Comparison of ENCODE assay signal across 10 mouse cellular contexts in the genomic region with DNA sequence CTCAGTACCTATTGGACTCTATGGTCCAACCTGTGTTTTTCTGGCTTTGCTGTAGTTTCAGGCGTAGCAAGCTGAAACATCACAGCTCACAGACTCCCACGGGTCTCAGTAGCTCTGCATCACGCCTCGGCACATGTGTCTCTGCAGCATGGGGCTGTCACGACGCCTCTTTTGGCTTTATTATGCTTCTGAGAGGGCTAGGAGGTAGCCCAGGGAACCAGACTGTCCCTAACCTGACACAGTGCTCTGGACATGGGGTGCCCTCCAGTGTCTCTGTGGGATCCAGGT. TPM values are rescaled to one million over a fixed set of nuclear protein-coding genes. Genes with fewer than 3 reads are reported as not detected.
A peak's percentile ranks its signal among the peaks of the same experiment; 100 is the strongest.
DNase-seq lines count a peak whose midpoint lies in the region; ATAC-seq and TF ChIP-seq lines count a peak whose summit lies in the region.
"Had no signal": no experiment of that assay in that cellular context is flagged by ENCODE, and none has a peak within 500 bp of the region (broad histone marks: within the 10 kb centered on the region; RNA-seq: fewer than 3 reads in every experiment).

No protein-coding gene starts in this region.

- no peaks in the 10 kb centered on the region for H3K27me3 ChIP-seq in kidney, adult 2 months (replicated peaks; ENCODE audit: control insufficient read depth, insufficient read depth, low read length)
- no peaks in the 10 kb centered on the region for H3K27me3 ChIP-seq in forebrain, postnatal 0 days (ENCODE audit: insufficient read depth, low read length)
- H3K27me3 ChIP-seq in limb, embryonic 14.5 days (ENCODE audit: control insufficient read depth, insufficient read depth, low read length), result no peaks in the 10 kb centered on the region
- no peaks in the 10 kb centered on the region for H3K27me3 ChIP-seq in stomach, embryonic 16.5 days (ENCODE audit: control insufficient read depth, insufficient read depth, low read length)
- H3K27me3 ChIP-seq: Patski had no signal

- no peak overlapping the region for H3K9ac ChIP-seq in forebrain, postnatal 0 days
- peak overlapping the region; percentile 46 for H3K9ac ChIP-seq in limb, embryonic 14.5 days (ENCODE audit: low read depth, low read length, severe bottlenecking)
- peak overlapping the region; percentile 97 for H3K9ac ChIP-seq in stomach, embryonic 16.5 days (ENCODE audit: low read length)
- H3K9ac ChIP-seq: liver, embryonic 14.5 days had no signal

- 21% methylated on average over 6 of the region's 6 CpGs for WGBS in kidney, adult 2 months
- 40% methylated on average over 6 of the region's 6 CpGs for WGBS in bone marrow, adult 2 months
- 73% methylated on average over 6 of the region's 6 CpGs for WGBS in forebrain, postnatal 0 days
- 8% methylated on average over 6 of the region's 6 CpGs for WGBS in limb, embryonic 14.5 days
- 43% methylated on average over 6 of the region's 6 CpGs for whole genome bisulfite sequencing in stomach, embryonic 16.5 days

- no peak for TF ChIP-seq POLR2A in kidney, adult 2 months (IDR thresholded peaks at IDR 0.05; ENCODE audit: low read depth, low read length)
- TF ChIP-seq POLR2A in bone marrow, adult 2 months (IDR thresholded peaks at IDR 0.05; ENCODE audit: borderline replicate concordance, control insufficient read depth, low read depth, low read length), result no peak
- no peak for TF ChIP-seq POLR2A in limb, embryonic 14.5 days (IDR thresholded peaks at IDR 0.05; ENCODE audit: borderline replicate concordance, extremely low read depth, insufficient read depth, insufficient read length)

- DNase-seq in kidney, adult 2 months, result no peak
- no peak for DNase-seq in kidney, adult 8-10 months
- DNase-seq in forebrain, postnatal 0 days, result no peak
- DNase-seq in limb, embryonic 14.5 days (ENCODE audit: low spot score), result no peak
- DNase-seq in ovary, postnatal 10 days (ENCODE audit: low spot score), result no peak
- DNase-seq in adipocyte (ENCODE audit: low spot score), result no peak

- ATAC-seq in forebrain, postnatal 0 days, result no peak
- ATAC-seq in limb, embryonic 14.5 days (ENCODE audit: low FRiP score, low read depth), result no peak
- no peak for ATAC-seq in stomach, embryonic 16.5 days (ENCODE audit: insufficient read depth, low FRiP score)

- peaks cover 5% of the 10 kb centered on the region; the same call in 1 of the 2 replicates for H3K36me3 ChIP-seq in kidney, adult 2 months (ENCODE audit: control insufficient read depth, insufficient read depth, low read length)
- peaks cover 26% of the 10 kb centered on the region for H3K36me3 ChIP-seq in forebrain, postnatal 0 days (ENCODE audit: insufficient read depth)
- peaks cover 59% of the 10 kb centered on the region for H3K36me3 ChIP-seq in limb, embryonic 14.5 days (ENCODE audit: control insufficient read depth, insufficient read depth, low read length)
- 0 out of 2 replicates have a peak, but pooled peaks cover 12% of the 10 kb centered on the region for H3K36me3 ChIP-seq in stomach, embryonic 16.5 days (ENCODE audit: control insufficient read depth, insufficient read depth, low read length)

- peaks cover 14% of the 10 kb centered on the region for H3K4me1 ChIP-seq in kidney, adult 2 months (ENCODE audit: control insufficient read depth, insufficient read depth, low read length)
- peaks cover 13% of the 10 kb centered on the region; the same call in 1 of the 2 replicates for H3K4me1 ChIP-seq in bone marrow, adult 2 months (ENCODE audit: control insufficient read depth, insufficient read depth, low read length)
- H3K4me1 ChIP-seq in forebrain, postnatal 0 days (ENCODE audit: insufficient read depth), result peaks cover 20% of the 10 kb centered on the region
- peaks cover 37% of the 10 kb centered on the region for H3K4me1 ChIP-seq in limb, embryonic 14.5 days (ENCODE audit: control insufficient read depth, insufficient read depth, low read length)
- H3K4me1 ChIP-seq in stomach, embryonic 16.5 days (ENCODE audit: control insufficient read depth, insufficient read depth, low read length), result peaks cover 32% of the 10 kb centered on the region

- no peak for TF ChIP-seq CTCF in kidney, adult 2 months (conservative IDR thresholded peaks at IDR 0.05; ENCODE audit: insufficient read depth, insufficient read length, low read depth, low read length)
- TF ChIP-seq CTCF in bone marrow, adult 2 months (IDR thresholded peaks at IDR 0.05; ENCODE audit: control insufficient read depth, insufficient read depth, low read length), result no peak
- no peak for TF ChIP-seq CTCF in forebrain, postnatal 0 days (IDR thresholded peaks at IDR 0.05; ENCODE audit: low read depth)

- H3K27ac ChIP-seq in kidney, adult 2 months (ENCODE audit: insufficient read depth, low read depth, low read length), result peak overlapping the region; percentile 88
- H3K27ac ChIP-seq in bone marrow, adult 2 months (ENCODE audit: control insufficient read depth, insufficient read depth, low read depth, low read length, poor library complexity), result peak overlapping the region; percentile 92
- H3K27ac ChIP-seq in forebrain, postnatal 0 days (ENCODE audit: low read depth, low read length), result no peak overlapping the region
- H3K27ac ChIP-seq in limb, embryonic 14.5 days (replicated peaks; ENCODE audit: low read depth, low read length), result no peak overlapping the region; the same call in 1 of the 2 replicates
- peak overlapping the region; percentile 92 for H3K27ac ChIP-seq in stomach, embryonic 16.5 days (ENCODE audit: low read length)
- H3K27ac ChIP-seq: liver, embryonic 14.5 days had no signal

- peak overlapping the region; percentile 23 for H3K4me3 ChIP-seq in kidney, adult 2 months (ENCODE audit: insufficient read depth, low read depth, low read length)
- peak overlapping the region; percentile 53 for H3K4me3 ChIP-seq in bone marrow, adult 2 months (replicated peaks; ENCODE audit: control insufficient read depth, low read depth, low read length)
- H3K4me3 ChIP-seq in forebrain, postnatal 0 days (ENCODE audit: low read depth, low read length), result no peak overlapping the region
- H3K4me3 ChIP-seq in limb, embryonic 14.5 days (replicated peaks; ENCODE audit: low read length), result peak overlapping the region; percentile 88
- H3K4me3 ChIP-seq in stomach, embryonic 16.5 days (replicated peaks; ENCODE audit: low read length), result peak overlapping the region; percentile 87

- peak overlapping the region; percentile 98 for H3K4me2 ChIP-seq in forebrain, postnatal 0 days (ENCODE audit: low read depth)
- peak overlapping the region; percentile 95 for H3K4me2 ChIP-seq in limb, embryonic 14.5 days (replicated peaks; ENCODE audit: low read depth, low read length, severe bottlenecking)
- H3K4me2 ChIP-seq in stomach, embryonic 16.5 days (ENCODE audit: low read depth, low read length), result peak overlapping the region; percentile 97

- no peaks in the 10 kb centered on the region for H3K9me3 ChIP-seq in forebrain, postnatal 0 days (ENCODE audit: low read length)
- no peaks in the 10 kb centered on the region for H3K9me3 ChIP-seq in limb, embryonic 14.5 days (ENCODE audit: control insufficient read depth, low read length)
- no peaks in the 10 kb centered on the region for H3K9me3 ChIP-seq in stomach, embryonic 16.5 days (replicated peaks; ENCODE audit: control insufficient read depth, low read length)

RNA-seq across cellular contexts. Expression of gene Dusp7, which starts 2.9 kb away (rescaled TPM):
- 38.8 and 44.1 TPM in 2 replicates for polyA plus RNA-seq in kidney, adult 2 months (2012; rRNA removed)
- polyA plus RNA-seq in bone marrow, adult 2 months (2011; ENCODE audit: insufficient read depth, insufficient read length, low replicate concordance, missing spikeins), result 3.8 and 11.6 TPM in 2 replicates
- 43.5 and 44.5 TPM in 2 replicates for total RNA-seq in forebrain, postnatal 0 days (2014; rRNA removed)
- polyA plus RNA-seq in forebrain, postnatal 0 days (2015; fragmentation: Nextera tagmentation; extraction: Ambion mirVana), result 16.5 and 16.7 TPM in 2 replicates
- 130 and 180 TPM in 2 replicates for polyA plus RNA-seq in limb, embryonic 14.5 days (2012; rRNA removed)
- polyA plus RNA-seq in limb, embryonic 14.5 days (2014; fragmentation: Nextera tagmentation; extraction: Ambion mirVana), result 73.0 and 84.1 TPM in 2 replicates
- 14.2 and 14.5 TPM in 2 replicates for polyA plus RNA-seq in stomach, embryonic 16.5 days (2015; fragmentation: Nextera tagmentation; extraction: Ambion mirVana)

RNA-seq across cellular contexts. Expression of gene Rpl29, which starts 57.9 kb away (rescaled TPM):
- polyA plus RNA-seq in kidney, adult 2 months (2012; rRNA removed), result 452 and 521 TPM in 2 replicates
- polyA plus RNA-seq in bone marrow, adult 2 months (2011; ENCODE audit: insufficient read depth, insufficient read length, low replicate concordance, missing spikeins), result 121 and 145 TPM in 2 replicates
- total RNA-seq in forebrain, postnatal 0 days (2014; rRNA removed), result 890 and 984 TPM in 2 replicates
- 678 and 804 TPM in 2 replicates for polyA plus RNA-seq in forebrain, postnatal 0 days (2015; fragmentation: Nextera tagmentation; extraction: Ambion mirVana)
- polyA plus RNA-seq in limb, embryonic 14.5 days (2012; rRNA removed), result 946 and 1,047 TPM in 2 replicates
- polyA plus RNA-seq in limb, embryonic 14.5 days (2014; fragmentation: Nextera tagmentation; extraction: Ambion mirVana), result 1,133 and 1,180 TPM in 2 replicates
- polyA plus RNA-seq in stomach, embryonic 16.5 days (2015; fragmentation: Nextera tagmentation; extraction: Ambion mirVana), result 747 and 881 TPM in 2 replicates

Comparison
In these comparisons a context has a peak if more than half of its experiments do, and no peak if none do; other contexts are left out.
1. H3K27ac ChIP-seq: peak in kidney, adult 2 months (single experiment), bone marrow, adult 2 months (single experiment) and stomach, embryonic 16.5 days (single experiment); none in forebrain, postnatal 0 days (single experiment) and limb, embryonic 14.5 days (single experiment).
2. Peak in every context shown above with its lines, with median percentiles within 50 percentile points of each other: H3K4me2 ChIP-seq.